Mouse (Mus musculus) midbrain, embryonic 15.5 days (tissue): ENCODE measurements around the gene Gm19426. TPM values are rescaled to one million over a fixed set of nuclear protein-coding genes. Genes with fewer than 3 reads are reported as not detected.

ENCODE experiments used
- ATAC-seq: fragments of 200-750 bp; cut with Nextera tagmentation; replicated peaks from 2 replicates; pipeline ENCODE4 v1.8.0; 2017; ENCODE audit warnings: moderate TSS enrichment
- H3K27ac ChIP-seq: fragments of 300-500 bp; sonication (generic); 2 replicates; pipeline ENCODE4 v1.5.1; 2015; ENCODE audit warnings: mild to moderate bottlenecking, inconsistent platforms
- H3K27me3 ChIP-seq: fragments of 300-500 bp; sonication (generic); replicated peaks from 2 replicates; pipeline ENCODE4 v1.6.1; 2015; ENCODE audit warnings: inconsistent platforms
- H3K36me3 ChIP-seq: fragments of 300-500 bp; sonication (generic); replicated peaks from 2 replicates; pipeline ENCODE4 v1.6.1; 2015; ENCODE audit warnings: inconsistent platforms
- H3K4me1 ChIP-seq: fragments of 300-500 bp; sonication (generic); 2 replicates; pipeline ENCODE4 v1.6.1; 2015; ENCODE audit warnings: inconsistent platforms
- H3K4me2 ChIP-seq: fragments of 300-500 bp; sonication (generic); 2 replicates; pipeline ENCODE4 v1.6.1; 2015; ENCODE audit warnings: inconsistent platforms, mild to moderate bottlenecking, moderate library complexity
- H3K4me3 ChIP-seq: fragments of 300-500 bp; sonication (generic); 2 replicates; pipeline ENCODE4 v1.5.1; 2015; ENCODE audit warnings: mild to moderate bottlenecking, inconsistent platforms
- H3K9ac ChIP-seq: fragments of 300-500 bp; sonication (generic); 2 replicates; pipeline ENCODE4 v1.6.1; 2015; ENCODE audit warnings: mild to moderate bottlenecking, inconsistent platforms
- H3K9me3 ChIP-seq: fragments of 300-500 bp; sonication (generic); 2 replicates; pipeline ENCODE4 v1.6.1; 2016; ENCODE audit warnings: inconsistent platforms
- WGBS: fragments of 180-500 bp; shearing (Covaris S2); methylation state at CpG from one replicate; pipeline ENCODE4 v1.1.7; 2015; ENCODE audit warnings: mixed read lengths; 5-methylcytosine and 5-hydroxymethylcytosine counted together
- microRNA counts: library from miRNA; unstranded; fragments of <30 nt; microRNA quantifications from one replicate; lab custom pipeline; 2016
- microRNA-seq: library from miRNA; unstranded; fragments of <30 nt; microRNA quantifications from one replicate; pipeline ENCODE4, GENCODE M21; 2016
- polyA plus RNA-seq: library from polyadenylated mRNA; unstranded; fragments of >200 nt; fragmentation: Nextera tagmentation; extraction: Ambion mirVana; gene quantifications from 2 replicates; pipeline ENCODE4 v1.2.1, GENCODE M21; 2015

Gm19426 gene
- polyA plus RNA-seq, 1 experiment from 2014 or later: 4.6 TPM

DNA sequence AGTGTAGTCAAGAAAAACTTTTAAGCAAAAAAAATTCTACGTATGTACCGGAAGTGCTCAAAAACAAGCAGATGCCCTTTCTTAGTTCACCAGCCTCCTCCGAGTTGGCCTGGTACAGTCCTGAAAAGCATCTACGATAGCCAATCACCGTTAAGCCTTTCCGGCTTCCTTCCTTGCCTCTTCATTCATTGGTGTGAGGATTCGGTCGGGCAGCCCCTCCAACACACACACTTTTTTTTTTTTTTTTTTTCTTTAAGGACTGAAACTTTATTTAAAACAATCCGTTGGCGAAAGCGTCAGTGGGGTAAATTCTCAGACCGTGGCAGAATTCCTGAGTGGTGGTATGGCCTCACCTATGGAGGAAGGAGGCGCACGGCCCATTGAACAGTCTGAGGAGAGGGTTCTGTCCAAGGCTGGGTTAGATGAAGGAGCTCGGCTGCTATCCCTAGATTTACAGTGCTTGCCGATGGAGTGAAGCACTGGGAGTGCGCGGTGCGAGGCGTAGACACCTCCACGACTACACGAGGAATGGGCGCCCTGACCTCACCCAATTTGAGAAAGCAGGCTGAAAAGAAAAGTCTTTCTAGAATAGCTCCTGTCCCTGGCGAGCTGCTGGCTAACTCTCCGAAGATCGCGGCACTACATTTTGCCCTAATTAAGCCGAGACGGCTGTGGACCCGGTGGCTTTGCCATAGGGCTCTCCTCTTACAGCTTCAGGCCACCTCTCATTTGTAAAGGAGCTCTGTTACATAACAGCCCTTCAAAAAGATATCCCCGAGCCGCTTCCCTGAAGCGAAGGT is 27.7 kb downstream of the Gm19426 start:
- Histone ChIP-seq H3K9ac (peak overlapping the region; percentile 60), H3K4me1 (peaks cover 23% of the 10 kb centered on the region), H3K9me3 (no peaks in the 10 kb centered on the region), H3K4me3 (peak overlapping the region; percentile 88), H3K4me2 (peak overlapping the region; percentile 90), H3K36me3 (no peaks in the 10 kb centered on the region), H3K27me3 (no peaks in the 10 kb centered on the region), H3K27ac (peak overlapping the region; percentile 96)
- under 1% methylated on average over 33 of the region's 33 CpGs for WGBS
- ATAC-seq: peak; percentile 97

DNA sequence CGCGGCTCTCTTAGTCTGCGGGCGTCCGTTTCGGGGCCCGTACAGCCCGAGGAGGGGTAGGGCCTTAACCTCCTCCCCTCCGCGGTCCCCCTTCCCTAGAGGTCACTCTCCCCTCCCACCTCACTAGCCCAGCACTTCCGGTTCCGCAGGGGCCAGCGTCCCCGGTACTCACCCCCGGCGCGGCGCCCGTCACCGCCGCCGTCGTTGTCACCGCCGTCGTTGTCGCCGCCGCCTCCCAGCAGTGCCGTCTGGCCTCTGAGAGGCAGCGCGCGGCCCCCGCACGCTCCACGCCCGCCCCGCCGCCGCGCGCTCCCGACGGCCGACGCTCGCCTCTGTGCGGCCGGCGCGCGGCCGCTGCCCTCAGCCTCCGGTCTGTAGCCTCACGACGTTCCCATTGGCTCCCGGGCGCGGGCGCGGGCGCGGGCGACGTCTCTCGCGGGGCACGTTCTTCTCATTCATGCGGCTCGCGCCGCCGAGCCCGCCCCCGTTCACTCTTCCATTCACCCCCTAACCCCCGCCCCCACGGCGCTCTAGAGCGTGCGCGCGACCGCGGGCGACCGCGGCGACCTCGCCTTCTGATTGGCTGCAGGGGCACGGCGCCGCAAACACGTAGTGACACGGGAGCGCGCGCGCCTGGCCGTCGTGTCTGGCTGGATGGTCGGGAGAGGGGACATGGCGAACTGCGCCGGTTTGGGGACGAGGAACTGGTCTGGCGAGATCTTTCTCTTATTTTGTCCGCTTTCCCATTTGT is 28.5 kb downstream of the Gm19426 start, which contains the start of gene Zdhhc5:
Gene Zdhhc5, minus strand, starts transcription at position 370 of the 751 bp plus-strand sequence.
- peaks cover 23% of the 10 kb centered on the region for H3K4me1 ChIP-seq
- no peaks in the 10 kb centered on the region for H3K9me3 ChIP-seq
- H3K9ac ChIP-seq: peak within 1 kb of the TSS; percentile 92
- no peaks in the 10 kb centered on the region for H3K27me3 ChIP-seq
- peak within 1 kb of the TSS; percentile 90 for H3K4me2 ChIP-seq
- H3K27ac ChIP-seq: peak within 1 kb of the TSS; percentile 96
- peak within 1 kb of the TSS; percentile 88 for H3K4me3 ChIP-seq
- peaks cover 7% of the 10 kb centered on the region for H3K36me3 ChIP-seq
- ATAC-seq: peak; percentile 97
- under 1% methylated on average over 92 of the region's 107 CpGs for WGBS

GRCm38 (mm10) chr2:84714422-84714810 is 29.0 kb downstream of the Gm19426 start:
- 0% methylated on average over 26 of the region's 26 CpGs for WGBS
- H3K27me3 ChIP-seq: no peaks in the 10 kb centered on the region
- peak overlapping the region; percentile 96 for H3K27ac ChIP-seq
- ATAC-seq: peak; percentile 24; the same call in 1 of the 2 replicates
- peaks cover 9% of the 10 kb centered on the region for H3K36me3 ChIP-seq
- peak overlapping the region; percentile 92 for H3K9ac ChIP-seq
- peak overlapping the region; percentile 88 for H3K4me3 ChIP-seq
- peaks cover 27% of the 10 kb centered on the region for H3K4me1 ChIP-seq
- H3K9me3 ChIP-seq: no peaks in the 10 kb centered on the region
- H3K4me2 ChIP-seq: peak overlapping the region; percentile 59

DNA sequence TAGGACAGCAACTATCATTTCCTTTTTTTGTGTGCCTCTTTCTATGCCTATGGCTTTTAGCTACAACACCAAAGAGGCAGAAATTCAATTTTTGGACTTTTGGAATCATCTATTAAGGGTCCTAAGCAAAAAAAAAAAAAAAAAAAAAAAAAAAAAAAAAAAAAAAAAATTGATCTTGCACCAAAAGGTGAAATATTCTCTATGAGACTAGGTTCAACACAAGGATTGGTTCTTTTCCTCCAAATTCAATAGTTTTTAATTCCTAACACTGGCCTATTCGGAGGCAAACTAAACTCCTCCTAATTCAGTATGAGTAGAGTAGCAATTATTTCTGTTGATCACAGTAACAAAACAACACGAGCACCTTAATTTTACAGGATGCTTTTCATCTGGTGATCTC is 31.6 kb downstream of the Gm19426 start:
- H3K9me3 ChIP-seq: no peaks in the 10 kb centered on the region
- peaks cover 16% of the 10 kb centered on the region for H3K36me3 ChIP-seq
- ATAC-seq: no peak
- peaks cover 42% of the 10 kb centered on the region for H3K4me1 ChIP-seq
- no peak overlapping the region for H3K4me2 ChIP-seq
- no peak overlapping the region for H3K4me3 ChIP-seq
- H3K9ac ChIP-seq: no peak overlapping the region
- H3K27ac ChIP-seq: no peak overlapping the region
- 90% methylated on average over 2 of the region's 2 CpGs for WGBS
- H3K27me3 ChIP-seq: no peaks in the 10 kb centered on the region

DNA sequence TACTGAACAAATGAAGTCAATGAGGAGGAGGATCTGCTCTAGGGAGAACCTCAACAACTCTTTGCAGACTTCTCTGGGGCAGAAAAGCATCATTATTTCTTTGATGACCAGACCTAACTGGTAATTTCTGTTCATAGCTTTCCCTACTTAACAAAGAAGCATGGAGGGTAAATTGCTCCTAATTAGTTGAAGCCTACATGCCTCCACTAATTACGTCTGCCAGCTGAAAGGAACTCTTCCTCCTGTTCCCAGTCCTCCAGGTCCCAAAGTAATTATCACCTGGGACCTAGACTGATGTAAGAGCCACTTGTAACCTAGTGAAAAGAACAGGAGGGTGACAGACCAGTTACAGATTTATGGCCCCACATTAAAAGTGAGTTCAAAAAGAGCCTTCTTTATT is 35.9 kb downstream of the Gm19426 start:
- H3K36me3 ChIP-seq: peaks cover 16% of the 10 kb centered on the region
- H3K9ac ChIP-seq: no peak overlapping the region
- no peak for ATAC-seq
- H3K4me1 ChIP-seq: peaks cover 24% of the 10 kb centered on the region
- H3K27ac ChIP-seq: no peak overlapping the region
- no peak overlapping the region for H3K4me3 ChIP-seq
- no peak overlapping the region for H3K4me2 ChIP-seq
- no peaks in the 10 kb centered on the region for H3K9me3 ChIP-seq
- no peaks in the 10 kb centered on the region for H3K27me3 ChIP-seq
- 71% methylated on average over 1 of the region's 1 CpGs for whole genome bisulfite sequencing

- no peak overlapping the region for H3K27ac ChIP-seq
- H3K36me3 ChIP-seq: peaks cover 13% of the 10 kb centered on the region
- H3K4me3 ChIP-seq: no peak overlapping the region
- no peaks in the 10 kb centered on the region for H3K27me3 ChIP-seq
- no peak for ATAC-seq
- no peak overlapping the region for H3K4me2 ChIP-seq
- no peaks in the 10 kb centered on the region for H3K9me3 ChIP-seq
- H3K4me1 ChIP-seq: peaks cover 19% of the 10 kb centered on the region
- no peak overlapping the region for H3K9ac ChIP-seq
- WGBS: 91% methylated on average over 1 of the region's 1 CpGs
Observed at GRCm38 (mm10) chr2:84705295-84705694, 38.2 kb downstream of the Gm19426 start.

DNA sequence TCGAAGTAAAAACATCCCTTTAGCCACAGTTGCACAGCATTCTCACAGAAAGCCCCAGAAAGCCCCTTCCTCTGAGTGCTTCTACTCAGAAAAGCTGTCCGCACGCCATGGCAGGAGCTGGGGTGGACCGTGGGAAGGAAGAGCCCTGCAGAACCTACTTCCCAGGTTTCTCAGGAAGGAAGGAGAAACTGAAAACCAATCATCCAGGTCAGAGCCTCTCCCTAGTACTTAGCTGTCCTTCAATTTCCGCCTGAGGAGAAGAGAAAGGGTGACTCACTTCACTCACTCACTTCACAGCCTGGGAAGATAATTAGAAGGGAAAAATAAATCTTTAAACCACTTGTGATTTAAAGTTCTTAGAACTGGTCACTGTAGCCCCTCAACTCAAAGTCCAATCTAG is 39.1 kb downstream of the Gm19426 start:
- Histone ChIP-seq H3K27ac (no peak overlapping the region), H3K4me1 (peaks cover 15% of the 10 kb centered on the region), H3K27me3 (no peaks in the 10 kb centered on the region), H3K4me3 (no peak overlapping the region), H3K4me2 (no peak overlapping the region), H3K9me3 (no peaks in the 10 kb centered on the region), H3K36me3 (peaks cover 7% of the 10 kb centered on the region; the same call in 1 of the 2 replicates), H3K9ac (no peak overlapping the region)
- ATAC-seq: no peak
- WGBS: 77% methylated on average over 5 of the region's 5 CpGs

DNA sequence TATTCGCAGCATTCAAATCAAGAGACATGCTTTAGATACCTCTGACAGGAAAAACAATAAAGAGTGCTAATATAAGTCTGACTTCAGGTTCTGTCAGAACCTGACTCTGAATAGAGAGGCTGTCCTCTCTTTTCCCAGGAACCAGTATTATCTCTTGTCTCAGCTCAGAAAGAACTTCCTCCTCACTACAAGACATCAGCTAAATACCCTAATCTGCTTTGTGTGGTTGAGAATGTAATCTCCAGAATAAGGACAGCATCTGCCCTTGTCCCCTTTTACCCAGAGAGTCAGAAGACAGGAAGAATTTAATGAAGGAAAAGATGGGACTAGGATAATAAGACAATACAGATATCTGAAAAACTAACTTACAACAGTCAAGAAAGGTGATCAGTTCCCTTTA is 40.0 kb downstream of the Gm19426 start:
- WGBS: 98% methylated on average over 1 of the region's 1 CpGs
- peaks cover 3% of the 10 kb centered on the region; the same call in 1 of the 2 replicates for H3K36me3 ChIP-seq
- no peak overlapping the region for H3K4me3 ChIP-seq
- no peak for ATAC-seq
- H3K27ac ChIP-seq: no peak overlapping the region
- H3K9me3 ChIP-seq: no peaks in the 10 kb centered on the region
- peaks cover 7% of the 10 kb centered on the region; the same call in 1 of the 2 replicates for H3K4me1 ChIP-seq
- H3K4me2 ChIP-seq: no peak overlapping the region
- H3K9ac ChIP-seq: no peak overlapping the region
- H3K27me3 ChIP-seq: no peaks in the 10 kb centered on the region

DNA sequence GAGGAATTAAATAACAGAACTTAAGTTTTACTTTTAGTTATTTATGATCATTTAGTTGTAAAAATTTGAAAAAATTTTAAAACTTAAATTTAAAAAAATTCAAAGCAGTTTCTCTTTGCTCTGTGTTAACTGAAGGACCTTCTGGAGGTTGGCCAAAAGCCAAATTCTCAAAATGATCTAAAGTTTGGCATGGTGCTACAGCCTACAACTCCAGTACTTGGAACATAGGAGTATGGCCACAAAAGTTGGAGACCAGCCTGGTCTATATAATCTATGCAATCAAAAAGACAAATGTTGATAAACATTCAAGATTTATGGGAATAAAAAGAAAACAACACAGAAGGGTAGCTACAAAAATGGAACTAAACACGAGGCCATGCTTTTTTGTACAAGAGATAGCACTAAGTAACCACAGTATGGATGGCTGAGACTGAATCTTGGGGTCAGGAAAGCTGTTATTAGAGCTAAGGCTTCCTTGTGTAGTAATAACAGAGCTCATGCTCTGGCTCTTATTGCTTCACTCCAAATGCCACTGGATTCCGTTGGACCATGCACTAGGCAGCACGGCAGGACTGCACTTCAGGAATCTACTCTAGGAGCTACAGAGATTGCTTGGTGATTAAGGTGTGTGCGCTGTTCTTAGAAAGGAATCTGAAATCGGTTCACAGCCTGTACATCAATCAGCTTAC is 48.3 kb downstream of the Gm19426 start:
- H3K27me3 ChIP-seq: no peaks in the 10 kb centered on the region
- WGBS: 93% methylated on average over 5 of the region's 5 CpGs
- H3K4me1 ChIP-seq: no peaks in the 10 kb centered on the region
- H3K9ac ChIP-seq: no peak overlapping the region
- no peak overlapping the region for H3K27ac ChIP-seq
- no peak overlapping the region for H3K4me2 ChIP-seq
- H3K9me3 ChIP-seq: no peaks in the 10 kb centered on the region
- no peak overlapping the region for H3K4me3 ChIP-seq
- no peak for ATAC-seq
- peaks cover 42% of the 10 kb centered on the region for H3K36me3 ChIP-seq

MicroRNAs within 50 kb of the gene (microRNA counts, 519-probe panel; counts per million panel counts)
- microRNA mmu-miR-130a (lab: Ali Mortazavi, UCI): 4,998 counts per million, percentile 98 among the panel's probes with 10 or more counts

Small RNA genes lying within 50 kb of the gene (microRNA-seq; reads per million reads assigned to microRNA genes)
- 31,642 reads per million, percentile 99 among the genes with 10 or more reads in this experiment for gene Mir130a

Other genes with a start within 250 kb of the Gm19426 start
- 31.3 and 34.2 TPM in 2 replicates for gene Ctnnd1, start 92.9 kb downstream of the Gm19426 start, polyA plus RNA-seq
- 0.14 and 0.19 TPM in 2 replicates for gene Btbd18, start 84.6 kb downstream of the Gm19426 start, polyA plus RNA-seq
- gene Selenoh, start 72.9 kb downstream of the Gm19426 start, polyA plus RNA-seq: 168 and 174 TPM in 2 replicates
- gene Gm28635, start 65.6 kb downstream of the Gm19426 start, polyA plus RNA-seq: not detected in 2 replicates
- gene Med19, start 65.3 kb downstream of the Gm19426 start, polyA plus RNA-seq: 49.5 and 50.1 TPM in 2 replicates
- 271 and 279 TPM in 2 replicates for gene Tmx2, start 64.5 kb downstream of the Gm19426 start, polyA plus RNA-seq
- 19.0 and 19.9 TPM in 2 replicates for gene Zdhhc5, start 28.5 kb downstream of the Gm19426 start, polyA plus RNA-seq
- 24.4 and 25.2 TPM in 2 replicates for gene Clp1, start 16.3 kb downstream of the Gm19426 start, polyA plus RNA-seq
- gene Ypel4, start 9.6 kb downstream of the Gm19426 start, polyA plus RNA-seq: 27.5 and 28.0 TPM in 2 replicates
- gene Serping1, start 31.8 kb upstream of the Gm19426 start, polyA plus RNA-seq: 32.9 and 37.0 TPM in 2 replicates
- gene Ube2l6, start 55.2 kb upstream of the Gm19426 start, polyA plus RNA-seq: 21.6 and 25.7 TPM in 2 replicates
- gene Smtnl1, start 79.0 kb upstream of the Gm19426 start, polyA plus RNA-seq: not detected in 2 replicates
- 70.1 and 82.8 TPM in 2 replicates for gene Timm10, start 83.3 kb upstream of the Gm19426 start, polyA plus RNA-seq
- gene Slc43a1, start 95.2 kb upstream of the Gm19426 start, polyA plus RNA-seq: 1.2 and 1.9 TPM in 2 replicates
- 4.9 and 6.0 TPM in 2 replicates for gene Rtn4rl2, start 143.1 kb upstream of the Gm19426 start, polyA plus RNA-seq
- gene Slc43a3, start 192.9 kb upstream of the Gm19426 start, polyA plus RNA-seq: 3.8 and 5.6 TPM in 2 replicates
- 0.35 and 0.42 TPM in 2 replicates for gene Prg2, start 236.8 kb upstream of the Gm19426 start, polyA plus RNA-seq
- not detected in 2 replicates for gene Prg3, start 244.6 kb upstream of the Gm19426 start, polyA plus RNA-seq